Mouse (Mus musculus) midbrain, postnatal 0 days (tissue): ENCODE measurements around the gene Fignl2. TPM values are rescaled to one million over a fixed set of nuclear protein-coding genes. Genes with fewer than 3 reads are reported as not detected.

ENCODE experiments used
- ATAC-seq: fragments of 200-750 bp; cut with Nextera tagmentation; 2 replicates; pipeline ENCODE4 v1.8.0; 2017; ENCODE audit warnings: moderate number of reproducible peaks, mild to moderate bottlenecking, moderate TSS enrichment, moderate library complexity; ENCODE audit not compliant: low FRiP score
- DNase-seq: peaks from one replicate; pipeline ENCODE4 v3.0.0-alpha.2; 2015; ENCODE audit warnings: low spot score
- H3K27ac ChIP-seq: fragments of 300-500 bp; sonication (generic); 2 replicates; pipeline ENCODE4 v1.5.1; 2014; ENCODE audit warnings: low read depth, mild to moderate bottlenecking, low read length, mixed read lengths
- H3K27me3 ChIP-seq: fragments of 300-500 bp; sonication (generic); 2 replicates; pipeline ENCODE4 v1.6.1; 2014; ENCODE audit warnings: low read length, control low read depth, mixed read lengths; ENCODE audit not compliant: insufficient read depth
- H3K36me3 ChIP-seq: fragments of 300-500 bp; sonication (generic); 2 replicates; pipeline ENCODE4 v1.6.1; 2014; ENCODE audit warnings: low read length, control low read depth, mixed read lengths; ENCODE audit not compliant: insufficient read depth
- H3K4me1 ChIP-seq: fragments of 300-500 bp; sonication (generic); 2 replicates; pipeline ENCODE4 v1.6.1; 2014; ENCODE audit warnings: mild to moderate bottlenecking, control low read depth, antibody characterized with exemption, low read length, mixed read lengths; ENCODE audit not compliant: insufficient read depth
- H3K4me2 ChIP-seq: fragments of 300-500 bp; sonication (generic); 2 replicates; pipeline ENCODE4 v1.6.1; 2014; ENCODE audit warnings: low read depth, mild to moderate bottlenecking, low read length, mixed read lengths; ENCODE audit not compliant: poor library complexity, severe bottlenecking
- H3K4me3 ChIP-seq: fragments of 300-500 bp; sonication (generic); 2 replicates; pipeline ENCODE4 v1.5.1; 2014; ENCODE audit warnings: low read depth, mild to moderate bottlenecking, low read length, moderate library complexity
- H3K9ac ChIP-seq: fragments of 300-500 bp; sonication (generic); replicated peaks from 2 replicates; pipeline ENCODE4 v1.6.1; 2014; ENCODE audit warnings: mild to moderate bottlenecking, low read length, moderate library complexity, mixed read lengths; ENCODE audit not compliant: poor library complexity, severe bottlenecking
- H3K9me3 ChIP-seq: fragments of 300-500 bp; sonication (generic); 2 replicates; pipeline ENCODE4 v1.6.1; 2016; ENCODE audit warnings: low read length, control low read depth
- CTCF ChIP-seq: IDR thresholded peaks from 2 replicates; pipeline ENCODE4 v1.5.1; 2016; ENCODE audit warnings: antibody characterized with exemption, mild to moderate bottlenecking
- WGBS: fragments of 180-500 bp; shearing (Covaris S2); extraction: QIAGEN DNeasy Blood & Tissue Kit; methylation state at CpG from one replicate; pipeline ENCODE4 v1.1.7; 2014; 5-methylcytosine and 5-hydroxymethylcytosine counted together
- polyA plus RNA-seq: library from polyadenylated mRNA; unstranded; fragments of >200 nt; fragmentation: Nextera tagmentation; extraction: Ambion mirVana; gene quantifications from 2 replicates; pipeline ENCODE4 v1.2.1, GENCODE M21; 2015
- total RNA-seq: library from RNA; depleted of rRNA; stranded (reverse); fragments of >200 nt; gene quantifications from 2 replicates; pipeline ENCODE4 v1.2.3, GENCODE M21; 2014

Gene Fignl2
- total and polyA plus RNA-seq, 2 experiments from 2014 or later, result 0.05 to 3.4 TPM

DNA sequence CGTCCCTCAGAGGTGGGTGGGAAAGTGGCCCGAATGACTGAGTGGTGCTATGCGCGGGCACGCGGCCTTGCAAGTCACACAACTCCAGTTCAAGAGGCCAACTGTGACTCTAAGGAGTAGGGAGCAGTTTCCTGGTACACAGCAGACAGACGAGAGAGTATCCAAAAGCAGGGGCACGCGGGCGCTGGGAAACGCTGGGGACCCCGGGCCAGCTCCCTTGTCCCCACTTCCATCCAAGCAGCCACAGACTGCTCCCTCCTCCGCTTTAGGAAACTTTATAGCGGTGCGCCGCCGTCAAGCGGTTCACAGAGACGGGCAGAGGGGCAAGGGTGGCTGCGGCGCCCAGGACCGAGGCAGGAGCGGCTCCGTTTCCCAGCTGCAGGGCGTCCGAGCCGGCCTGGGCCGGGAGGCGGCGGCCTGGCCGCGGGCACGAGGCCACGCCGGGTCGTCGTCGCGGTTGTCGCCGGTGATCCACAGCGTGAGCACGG, 32.3 kb downstream of the Fignl2 start:
- H3K4me2 ChIP-seq, result peak overlapping the region; percentile 99
- 0 out of 2 replicates have a peak, but pooled peaks cover 5% of the 10 kb centered on the region for H3K36me3 ChIP-seq
- DNase-seq (no peak), ATAC-seq (no peak)
- peak overlapping the region; percentile 49 for H3K4me3 ChIP-seq
- no peaks in the 10 kb centered on the region for H3K9me3 ChIP-seq
- WGBS, result 4% methylated on average over 43 of the region's 43 CpGs
- peak overlapping the region; percentile 57 for H3K9ac ChIP-seq
- peaks cover 40% of the 10 kb centered on the region for H3K27me3 ChIP-seq
- no peak overlapping the region for H3K27ac ChIP-seq
- no peaks in the 10 kb centered on the region; the same call in 1 of the 2 replicates for H3K4me1 ChIP-seq
- TF ChIP-seq CTCF, result no peak

DNA sequence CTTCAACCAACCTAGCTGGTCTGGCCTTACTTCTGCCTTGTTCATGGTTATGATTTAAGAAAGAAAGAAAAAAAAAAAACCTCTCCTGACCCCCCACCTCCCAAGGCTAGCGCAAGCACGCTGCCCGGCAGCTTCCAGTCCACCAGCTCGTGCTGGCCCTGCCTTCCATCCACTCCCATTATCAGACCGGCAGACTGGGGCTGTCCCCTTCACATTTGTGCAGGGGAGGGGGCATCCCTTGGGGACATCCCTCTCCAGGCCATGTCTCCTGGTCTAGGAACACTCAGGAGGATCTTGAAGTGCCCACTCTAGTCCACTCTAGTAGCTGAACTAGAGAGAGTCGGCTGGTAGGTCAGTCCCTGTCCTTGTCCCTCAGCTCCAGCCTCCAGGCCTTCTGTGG, 33.8 kb downstream of the Fignl2 start:
- DNase-seq, result no peak
- Histone ChIP-seq H3K9ac (no peak overlapping the region), H3K36me3 (peaks cover 16% of the 10 kb centered on the region; the same call in 1 of the 2 replicates), H3K4me3 (no peak overlapping the region), H3K9me3 (no peaks in the 10 kb centered on the region), H3K27me3 (peaks cover 36% of the 10 kb centered on the region), H3K27ac (no peak overlapping the region), H3K4me1 (no peaks in the 10 kb centered on the region; the same call in 1 of the 2 replicates), H3K4me2 (no peak overlapping the region)
- no peak for TF ChIP-seq CTCF
- no peak for ATAC-seq
- WGBS, result 56% methylated on average over 6 of the region's 6 CpGs

DNA sequence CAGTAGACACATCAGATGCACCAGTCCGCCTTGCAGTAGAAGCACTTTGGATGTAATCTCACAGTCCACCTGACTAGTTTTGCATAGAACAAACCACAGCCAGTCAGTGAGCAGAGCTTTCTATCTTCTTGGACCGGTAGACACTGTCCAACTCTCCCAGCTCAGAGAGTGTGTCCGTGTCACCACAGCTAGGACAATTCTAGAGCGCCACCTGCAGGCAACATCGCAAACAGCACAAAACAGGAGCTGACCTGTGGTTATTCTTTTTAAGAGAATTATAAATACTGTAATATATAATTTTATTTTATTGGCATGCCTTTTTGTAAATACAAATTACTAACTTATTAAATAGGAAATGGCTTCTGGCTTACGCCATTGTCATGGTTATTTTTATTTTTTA, 35.8 kb downstream of the Fignl2 start:
- TF ChIP-seq CTCF, result peak; percentile 79
- DNase-seq, result peak; percentile 72
- no peak overlapping the region for H3K9ac ChIP-seq

DNA sequence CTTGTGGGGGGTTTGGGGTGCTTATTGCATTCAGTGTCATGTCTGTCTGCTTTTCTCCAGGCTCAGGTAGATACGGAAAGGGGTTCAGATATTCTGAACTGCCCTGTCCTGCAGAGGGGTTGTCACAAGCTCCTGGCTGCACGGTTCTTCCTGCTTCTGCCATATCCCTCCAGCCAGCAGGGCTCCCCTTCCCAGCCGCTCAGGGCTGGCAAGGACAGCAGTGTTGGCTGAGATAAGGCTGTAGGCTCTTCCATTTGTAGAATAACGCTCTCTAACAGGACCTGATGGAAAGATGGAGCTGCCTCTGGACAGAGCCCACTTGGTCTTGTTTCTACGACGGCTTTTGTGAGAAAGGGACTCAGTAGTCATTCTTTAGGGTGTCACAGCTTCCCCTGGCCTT, 36.4 kb downstream of the Fignl2 start:
- no peak for ATAC-seq
- Histone ChIP-seq H3K27me3 (peaks cover 24% of the 10 kb centered on the region), H3K36me3 (peaks cover 25% of the 10 kb centered on the region; the same call in 1 of the 2 replicates), H3K9ac (no peak overlapping the region), H3K4me2 (no peak overlapping the region), H3K4me3 (no peak overlapping the region), H3K4me1 (no peaks in the 10 kb centered on the region; the same call in 1 of the 2 replicates), H3K9me3 (no peaks in the 10 kb centered on the region), H3K27ac (no peak overlapping the region)
- WGBS, result 76% methylated on average over 6 of the region's 6 CpGs
- TF ChIP-seq CTCF, result no peak
- DNase-seq, result no peak

More for the DNA sequence above, 35.8 kb downstream of the Fignl2 start:
- Histone ChIP-seq H3K4me2 (no peak overlapping the region), H3K4me1 (no peaks in the 10 kb centered on the region; the same call in 1 of the 2 replicates), H3K27ac (no peak overlapping the region), H3K9me3 (no peaks in the 10 kb centered on the region), H3K27me3 (peaks cover 25% of the 10 kb centered on the region), H3K36me3 (peaks cover 21% of the 10 kb centered on the region; the same call in 1 of the 2 replicates), H3K4me3 (no peak overlapping the region)
- 28% methylated on average over 6 of the region's 6 CpGs for WGBS
- ATAC-seq, result no peak

DNA sequence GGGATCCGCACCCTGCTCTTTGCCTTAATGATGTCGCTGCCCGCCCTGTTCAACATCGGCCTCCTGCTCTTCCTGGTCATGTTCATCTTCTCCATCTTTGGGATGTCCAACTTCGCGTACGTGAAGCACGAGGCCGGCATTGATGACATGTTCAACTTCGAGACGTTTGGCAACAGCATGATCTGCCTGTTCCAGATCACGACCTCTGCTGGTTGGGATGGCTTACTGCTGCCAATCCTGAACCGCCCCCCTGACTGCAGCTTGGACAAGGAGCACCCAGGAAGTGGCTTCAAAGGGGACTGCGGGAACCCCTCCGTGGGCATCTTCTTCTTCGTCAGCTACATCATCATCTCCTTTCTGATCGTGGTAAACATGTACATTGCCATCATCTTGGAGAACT, 38.7 kb downstream of the Fignl2 start:
- Histone ChIP-seq H3K9ac (no peak overlapping the region), H3K4me2 (no peak overlapping the region), H3K4me3 (no peak overlapping the region), H3K9me3 (no peaks in the 10 kb centered on the region), H3K4me1 (no peaks in the 10 kb centered on the region), H3K36me3 (peaks cover 43% of the 10 kb centered on the region), H3K27ac (no peak overlapping the region), H3K27me3 (peaks cover 10% of the 10 kb centered on the region)
- peak; percentile 53 for TF ChIP-seq CTCF
- DNase-seq (no peak), ATAC-seq (no peak)
- 60% methylated on average over 17 of the region's 17 CpGs for whole genome bisulfite sequencing

DNA sequence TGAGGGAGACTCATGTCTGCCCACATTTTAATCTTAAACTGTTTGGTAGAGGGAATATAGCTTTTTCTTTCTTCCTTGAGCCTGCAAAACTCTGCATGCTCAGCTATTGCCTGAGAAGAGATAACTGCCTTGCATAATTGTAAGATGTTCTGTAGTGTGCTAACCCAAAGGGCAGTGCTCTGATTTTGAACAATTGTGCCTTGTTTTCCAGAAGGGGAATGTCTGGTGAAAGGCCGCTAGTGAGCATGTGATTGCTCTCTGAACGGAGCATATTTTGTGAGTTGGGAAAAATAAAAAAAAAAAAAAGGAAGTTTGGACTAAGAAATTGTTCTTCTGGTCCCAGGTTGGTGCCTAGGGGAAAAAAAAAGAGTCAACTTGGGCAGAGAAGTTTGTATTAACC, 49.4 kb downstream of the Fignl2 start:
- Histone ChIP-seq H3K9ac (no peak overlapping the region), H3K9me3 (no peaks in the 10 kb centered on the region), H3K36me3 (peaks cover 28% of the 10 kb centered on the region), H3K4me2 (no peak overlapping the region), H3K4me3 (no peak overlapping the region), H3K4me1 (no peaks in the 10 kb centered on the region), H3K27me3 (no peaks in the 10 kb centered on the region), H3K27ac (no peak overlapping the region)
- DNase-seq, result no peak
- no peak for ATAC-seq
- TF ChIP-seq CTCF, result no peak
- 56% methylated on average over 2 of the region's 2 CpGs for WGBS
